Mouse (Mus musculus): ENCODE results near the gene Endog.

DNA sequence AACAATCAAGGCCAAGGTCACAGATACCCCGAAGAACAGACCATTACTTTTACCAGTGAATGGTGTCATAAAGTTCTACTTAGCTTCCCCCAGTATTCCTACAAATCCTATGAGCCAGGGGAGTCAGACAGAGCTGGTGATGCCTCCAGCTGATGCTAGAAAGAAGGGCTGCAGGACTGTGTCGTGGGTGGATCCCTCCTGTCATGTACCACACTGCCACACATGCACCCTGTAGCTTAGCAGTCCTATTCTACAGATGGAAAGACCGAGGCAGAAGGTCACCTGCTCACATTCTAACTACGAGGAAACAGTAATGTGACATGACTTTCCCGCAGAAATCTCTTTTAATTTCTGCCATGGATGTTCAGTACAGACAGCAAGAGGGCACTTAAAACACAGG, 48.5 kb upstream of the Endog start:
- TF ChIP-seq GATA1 (IDR thresholded peaks at IDR 0.05; ENCODE audit: low read length) (no peak), TAL1 (IDR thresholded peaks at IDR 0.05; ENCODE audit: low read length) (no peak)
